Mouse (Mus musculus): ENCODE measurements around the gene Bbs2. TPM values are rescaled to one million over a fixed set of nuclear protein-coding genes. Genes with fewer than 3 reads are reported as not detected.
"Not testable (repeated sequence)": the region's sequence is repeated elsewhere in the genome, so short reads cannot be mapped to it uniquely, and the experiment has no call there.

Gene Bbs2
- polyA plus RNA-seq, 1 experiment, result 20.3 TPM

DNA sequence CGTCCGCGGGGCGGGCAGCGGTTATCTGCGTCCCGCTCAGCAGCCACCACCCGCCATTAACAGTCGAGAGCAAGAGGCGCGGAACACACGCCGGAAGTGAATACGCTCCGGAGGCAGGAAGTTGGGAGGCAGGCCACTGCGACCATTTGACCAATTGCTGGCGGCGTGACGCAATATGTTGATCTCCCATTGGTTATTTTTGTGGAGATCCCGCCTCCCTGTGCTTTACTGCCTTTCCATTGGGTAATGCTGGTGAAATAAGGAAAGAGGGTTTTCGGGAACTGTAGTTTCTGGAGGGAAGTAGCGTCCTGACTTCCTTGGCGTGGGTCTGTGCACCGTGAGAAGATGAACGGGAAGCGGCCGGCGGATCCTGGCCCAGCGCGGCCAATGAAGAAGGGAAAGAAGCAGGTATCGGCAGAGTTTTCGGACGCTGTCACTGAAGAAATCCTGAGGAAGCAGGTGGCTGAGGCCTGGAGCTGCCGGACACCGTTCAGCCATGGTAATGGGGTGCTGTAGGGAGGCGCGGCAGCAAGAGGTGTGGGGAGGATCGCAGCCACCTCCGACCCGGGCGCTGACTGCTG lies 61.7 kb downstream of the Bbs2 start, which contains the start of the genes Nudt21 and Ogfod1:
Nudt21 (minus strand) TSS at position 88 of the 581 bp plus-strand sequence.
Ogfod1 (plus strand) TSS at position 255 of the 581 bp plus-strand sequence.
- WGBS, result under 1% methylated on average over 41 of the region's 41 CpGs
- TF ChIP-seq CTCF (IDR thresholded peaks at IDR 0.05; ENCODE audit: control insufficient read depth, insufficient read depth, low read length), result no peak
- TF ChIP-seq POLR2A (IDR thresholded peaks at IDR 0.05; ENCODE audit: borderline replicate concordance, control insufficient read depth, low read depth, low read length), result no peak; the same call in 1 of the 2 replicates
- H3K4me1 ChIP-seq (ENCODE audit: control insufficient read depth, insufficient read depth, low read length), result peaks cover 2% of the 10 kb centered on the region; the same call in 1 of the 2 replicates
- H3K4me3 ChIP-seq (replicated peaks; ENCODE audit: control insufficient read depth, low read depth, low read length), result peak within 1 kb of the TSS; percentile 97
- H3K27ac ChIP-seq (ENCODE audit: control insufficient read depth, insufficient read depth, low read depth, low read length, poor library complexity), result peak within 1 kb of the TSS; percentile 80

DNA sequence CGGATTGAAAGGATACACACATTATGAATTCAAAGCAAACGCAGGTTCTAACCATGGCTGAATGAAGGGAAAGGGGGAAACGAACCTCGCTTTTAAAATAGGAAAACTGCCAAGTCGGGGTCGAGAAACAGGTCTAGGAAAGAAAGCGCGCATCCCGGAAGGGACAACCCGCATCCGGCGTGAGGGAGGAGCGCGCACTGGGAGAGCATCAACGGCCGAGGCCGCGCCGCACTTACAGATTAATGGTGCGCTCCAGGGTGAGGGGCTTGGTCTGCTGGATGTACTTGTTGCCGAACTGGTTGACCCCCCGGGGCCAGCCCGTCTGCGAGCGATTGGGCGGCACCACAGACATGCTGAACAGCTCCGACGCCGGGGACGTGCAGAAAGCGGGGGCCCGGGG lies 62.2 kb downstream of the Bbs2 start:
- TF ChIP-seq POLR2A (IDR thresholded peaks at IDR 0.05; ENCODE audit: borderline replicate concordance, control insufficient read depth, low read depth, low read length), result peak; percentile 75; the same call in 1 of the 2 replicates
- WGBS, result under 1% methylated on average over 25 of the region's 32 CpGs
- Histone ChIP-seq H3K4me3 (replicated peaks; ENCODE audit: control insufficient read depth, low read depth, low read length) (peak overlapping the region; percentile 86), H3K27ac (ENCODE audit: control insufficient read depth, insufficient read depth, low read depth, low read length, poor library complexity) (peak overlapping the region; percentile 80)
- H3K4me1 ChIP-seq (ENCODE audit: control insufficient read depth, insufficient read depth, low read length), result not testable (repeated sequence)

DNA sequence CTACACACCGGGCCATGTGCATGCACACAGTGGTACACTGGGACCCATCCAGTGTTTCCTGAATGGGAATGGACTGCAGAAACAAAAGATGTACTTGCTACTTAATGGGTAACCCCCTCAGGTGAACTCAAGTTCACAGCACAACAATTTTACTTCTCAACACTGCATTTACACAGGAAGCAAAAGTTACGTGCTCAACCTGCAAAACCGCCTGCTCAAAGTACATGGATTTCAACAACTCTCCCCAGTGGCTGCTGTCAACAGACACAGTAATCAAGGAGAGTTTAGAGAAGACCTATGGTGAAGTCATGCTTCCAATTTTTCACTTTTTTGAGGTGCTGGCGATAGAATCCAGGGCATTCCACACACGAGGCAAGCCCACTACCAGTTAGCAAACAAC lies 63.5 kb downstream of the Bbs2 start:
- peak overlapping the region; percentile 34 for H3K4me3 ChIP-seq (replicated peaks; ENCODE audit: control insufficient read depth, low read depth, low read length)
- no peak overlapping the region for H3K27ac ChIP-seq (ENCODE audit: control insufficient read depth, insufficient read depth, low read depth, low read length, poor library complexity)

GRCm38 (mm10) chr8:94033601-94034000 lies 65.1 kb downstream of the Bbs2 start:
- Histone ChIP-seq H3K4me1 (ENCODE audit: control insufficient read depth, insufficient read depth, low read length) (peaks cover 2% of the 10 kb centered on the region; the same call in 1 of the 2 replicates), H3K27ac (ENCODE audit: control insufficient read depth, insufficient read depth, low read depth, low read length, poor library complexity) (no peak overlapping the region), H3K4me3 (replicated peaks; ENCODE audit: control insufficient read depth, low read depth, low read length) (no peak overlapping the region)
- TF ChIP-seq POLR2A (IDR thresholded peaks at IDR 0.05; ENCODE audit: borderline replicate concordance, control insufficient read depth, low read depth, low read length) (no peak), CTCF (IDR thresholded peaks at IDR 0.05; ENCODE audit: control insufficient read depth, insufficient read depth, low read length) (no peak)
- 85% methylated on average over 3 of the region's 3 CpGs for WGBS

More for the DNA sequence above, 63.5 kb downstream of the Bbs2 start:
- WGBS, result 52% methylated on average over 5 of the region's 5 CpGs
- H3K4me1 ChIP-seq (ENCODE audit: control insufficient read depth, insufficient read depth, low read length), result peaks cover 2% of the 10 kb centered on the region; the same call in 1 of the 2 replicates
- TF ChIP-seq POLR2A (IDR thresholded peaks at IDR 0.05; ENCODE audit: borderline replicate concordance, control insufficient read depth, low read depth, low read length) (no peak), CTCF (IDR thresholded peaks at IDR 0.05; ENCODE audit: control insufficient read depth, insufficient read depth, low read length) (no peak)

DNA sequence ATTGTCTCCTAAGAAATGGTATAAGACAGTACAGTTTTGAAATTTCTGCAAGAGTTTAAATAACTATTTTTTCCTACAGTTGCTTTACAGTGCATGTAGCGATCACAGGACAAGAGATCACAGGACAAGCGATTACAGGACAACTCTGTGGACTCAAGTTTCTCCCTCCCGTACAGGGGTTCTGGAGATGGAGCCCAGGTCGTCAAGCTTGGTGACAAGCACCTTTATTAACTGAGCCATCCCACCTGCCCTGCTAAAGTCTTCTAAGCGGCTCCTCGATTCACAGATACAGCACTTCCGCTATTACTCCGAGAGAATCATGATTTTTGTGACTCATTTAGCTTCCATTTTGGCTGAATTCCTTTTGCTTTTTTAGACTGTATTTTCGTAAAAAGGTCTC lies 69.0 kb downstream of the Bbs2 start:
- Histone ChIP-seq H3K4me1 (ENCODE audit: control insufficient read depth, insufficient read depth, low read length) (no peaks in the 10 kb centered on the region), H3K4me3 (replicated peaks; ENCODE audit: control insufficient read depth, low read depth, low read length) (no peak overlapping the region), H3K27ac (ENCODE audit: control insufficient read depth, insufficient read depth, low read depth, low read length, poor library complexity) (no peak overlapping the region)
- WGBS, result 94% methylated on average over 9 of the region's 9 CpGs
- TF ChIP-seq POLR2A (IDR thresholded peaks at IDR 0.05; ENCODE audit: borderline replicate concordance, control insufficient read depth, low read depth, low read length), result no peak
- no peak for TF ChIP-seq CTCF (IDR thresholded peaks at IDR 0.05; ENCODE audit: control insufficient read depth, insufficient read depth, low read length)

GRCm38 (mm10) chr8:94023916-94024315 lies 74.8 kb downstream of the Bbs2 start:
- WGBS, result 97% methylated on average over 6 of the region's 6 CpGs
- TF ChIP-seq POLR2A (IDR thresholded peaks at IDR 0.05; ENCODE audit: borderline replicate concordance, control insufficient read depth, low read depth, low read length), result no peak
- TF ChIP-seq CTCF (IDR thresholded peaks at IDR 0.05; ENCODE audit: control insufficient read depth, insufficient read depth, low read length), result no peak
- H3K4me1 ChIP-seq (ENCODE audit: control insufficient read depth, insufficient read depth, low read length), result no peaks in the 10 kb centered on the region
- H3K27ac ChIP-seq (ENCODE audit: control insufficient read depth, insufficient read depth, low read depth, low read length, poor library complexity), result no peak overlapping the region
- H3K4me3 ChIP-seq (replicated peaks; ENCODE audit: control insufficient read depth, low read depth, low read length), result no peak overlapping the region

Other genes with a start within 250 kb of the Bbs2 start
- gene Amfr, start 86.1 kb downstream of the Bbs2 start, polyA plus RNA-seq (2011; ENCODE audit: insufficient read depth, insufficient read length, low replicate concordance, missing spikeins), result 27.3 and 50.3 TPM in 2 replicates
- gene Nudt21, start 61.9 kb downstream of the Bbs2 start, polyA plus RNA-seq (2011; ENCODE audit: insufficient read depth, insufficient read length, low replicate concordance, missing spikeins), result 71.4 and 118 TPM in 2 replicates
- 1.1 and 3.1 TPM in 2 replicates for gene Ogfod1, start 61.7 kb downstream of the Bbs2 start, polyA plus RNA-seq (2011; ENCODE audit: insufficient read depth, insufficient read length, low replicate concordance, missing spikeins)
- not detected in 2 replicates for gene Mt4, start 38.3 kb upstream of the Bbs2 start, polyA plus RNA-seq (2011; ENCODE audit: insufficient read depth, insufficient read length, low replicate concordance, missing spikeins)
- 3.0 TPM in 1 of 2 replicates, not detected in the other for gene Mt3, start 53.7 kb upstream of the Bbs2 start, polyA plus RNA-seq (2011; ENCODE audit: insufficient read depth, insufficient read length, low replicate concordance, missing spikeins)
- gene Mt2, start 73.7 kb upstream of the Bbs2 start, polyA plus RNA-seq (2011; ENCODE audit: insufficient read depth, insufficient read length, low replicate concordance, missing spikeins), result 102 and 809 TPM in 2 replicates
- 188 and 700 TPM in 2 replicates for gene Mt1, start 80.2 kb upstream of the Bbs2 start, polyA plus RNA-seq (2011; ENCODE audit: insufficient read depth, insufficient read length, low replicate concordance, missing spikeins)
- gene Nup93, start 115.6 kb upstream of the Bbs2 start, polyA plus RNA-seq (2011; ENCODE audit: insufficient read depth, insufficient read length, low replicate concordance, missing spikeins), result 19.5 and 21.3 TPM in 2 replicates
- gene Slc12a3, start 230.3 kb upstream of the Bbs2 start, polyA plus RNA-seq (2011; ENCODE audit: insufficient read depth, insufficient read length, low replicate concordance, missing spikeins), result 4.4 and 11.8 TPM in 2 replicates